Mouse (Mus musculus): ENCODE results near the gene Ubc. TPM values are rescaled to one million over a fixed set of nuclear protein-coding genes. Genes with fewer than 3 reads are reported as not detected.
"Not testable (repeated sequence)": the region's sequence is repeated elsewhere in the genome, so short reads cannot be mapped to it uniquely, and the experiment has no call there.

Ubc gene
- 585 and 598 TPM in 2 replicates for polyA plus RNA-seq (2012; rRNA removed)

DNA sequence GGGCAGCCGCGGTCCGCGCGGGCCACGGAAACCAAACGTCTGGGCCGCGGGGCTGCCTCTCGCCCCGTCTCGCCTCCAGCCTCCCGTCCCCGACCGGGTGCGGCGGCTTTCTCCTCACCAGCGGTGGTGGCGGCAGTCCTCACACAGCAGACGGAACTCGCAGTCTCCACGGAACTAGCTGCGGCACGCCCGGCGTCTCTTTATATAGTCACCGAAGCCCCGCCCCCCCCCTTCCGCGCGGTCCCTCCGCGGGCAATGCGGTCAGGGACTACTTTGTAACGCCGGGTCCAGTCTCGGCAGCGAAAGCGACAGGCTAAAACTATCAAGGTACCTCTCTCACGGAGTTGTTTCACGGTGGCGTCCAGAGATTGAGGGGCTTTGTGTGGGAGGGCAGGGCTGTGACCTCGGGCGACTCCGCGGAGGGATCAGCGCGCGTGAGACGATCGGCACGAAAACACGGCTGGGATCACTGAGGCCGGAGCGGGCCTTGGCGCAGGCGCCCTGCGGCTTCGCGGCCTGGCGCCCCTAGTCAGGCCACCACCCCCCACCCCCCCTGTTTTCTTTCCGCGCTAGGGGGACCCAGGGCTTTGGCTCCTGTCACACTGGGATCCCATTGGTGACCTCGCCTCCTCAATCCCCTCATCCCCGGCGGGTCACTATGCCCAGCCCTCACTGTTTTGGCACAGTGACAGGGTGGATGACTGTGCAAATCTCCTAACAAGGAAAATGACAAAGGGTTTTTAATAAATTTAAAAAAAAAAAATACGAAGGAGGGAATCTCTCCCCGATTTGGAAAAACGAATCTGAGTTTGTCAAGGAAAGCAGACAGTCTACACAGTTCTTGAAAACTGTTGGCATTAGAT, at the start of gene Ubc:
Gene Ubc (minus strand): TSS at position 624 of the 863 bp plus-strand sequence.
- H3K36me3 ChIP-seq (ENCODE audit: control insufficient read depth, insufficient read depth, low read length) = peaks cover 13% of the 10 kb centered on the region
- WGBS = under 1% methylated on average over 68 of the region's 69 CpGs
- peak within 1 kb of the TSS; percentile 95 for H3K4me3 ChIP-seq (ENCODE audit: control insufficient read depth, insufficient read depth, low read length)
- no peaks in the 10 kb centered on the region for H3K27me3 ChIP-seq (ENCODE audit: control insufficient read depth, insufficient read depth, low read length)
- H3K4me1 ChIP-seq (replicated peaks; ENCODE audit: control insufficient read depth, insufficient read depth, low read length) = peaks cover 25% of the 10 kb centered on the region
- peak within 1 kb of the TSS; percentile 80 for H3K27ac ChIP-seq (ENCODE audit: control insufficient read depth, insufficient read depth, low read length)
- DNase-seq = peak; percentile 75
- no peak for TF ChIP-seq CTCF (IDR thresholded peaks at IDR 0.05; ENCODE audit: borderline replicate concordance, control insufficient read depth, extremely low read depth, insufficient read depth, low read length, poor library complexity)
- peak; percentile 100 for TF ChIP-seq POLR2A (IDR thresholded peaks at IDR 0.05; ENCODE audit: control insufficient read depth, extremely low read depth, insufficient read depth, low read length, poor library complexity)

- not testable (repeated sequence) for H3K4me1 ChIP-seq (replicated peaks; ENCODE audit: control insufficient read depth, insufficient read depth, low read length); H3K27ac ChIP-seq (ENCODE audit: control insufficient read depth, insufficient read depth, low read length); DNase-seq
Observed at GRCm38 (mm10) chr5:125434347-125434746, 44.3 kb upstream of the Ubc start.

GRCm38 (mm10) chr5:125433793-125434337, 43.9 kb upstream of the Ubc start, which contains the start of gene Dhx37:
Gene Dhx37 (minus strand): TSS chr5:125434121.
- peak within 1 kb of the TSS; percentile 99 for H3K4me3 ChIP-seq (ENCODE audit: control insufficient read depth, insufficient read depth, low read length)
- no peak for TF ChIP-seq CTCF (IDR thresholded peaks at IDR 0.05; ENCODE audit: borderline replicate concordance, control insufficient read depth, extremely low read depth, insufficient read depth, low read length, poor library complexity)
- peak; percentile 68 for TF ChIP-seq POLR2A (IDR thresholded peaks at IDR 0.05; ENCODE audit: control insufficient read depth, extremely low read depth, insufficient read depth, low read length, poor library complexity)

More at GRCm38 (mm10) chr5:125434347-125434746, 44.3 kb upstream of the Ubc start:
- WGBS = 63% methylated on average over 15 of the region's 15 CpGs
- not testable (repeated sequence) for H3K36me3 ChIP-seq (ENCODE audit: control insufficient read depth, insufficient read depth, low read length); H3K27me3 ChIP-seq (ENCODE audit: control insufficient read depth, insufficient read depth, low read length); H3K4me3 ChIP-seq (ENCODE audit: control insufficient read depth, insufficient read depth, low read length)

DNA sequence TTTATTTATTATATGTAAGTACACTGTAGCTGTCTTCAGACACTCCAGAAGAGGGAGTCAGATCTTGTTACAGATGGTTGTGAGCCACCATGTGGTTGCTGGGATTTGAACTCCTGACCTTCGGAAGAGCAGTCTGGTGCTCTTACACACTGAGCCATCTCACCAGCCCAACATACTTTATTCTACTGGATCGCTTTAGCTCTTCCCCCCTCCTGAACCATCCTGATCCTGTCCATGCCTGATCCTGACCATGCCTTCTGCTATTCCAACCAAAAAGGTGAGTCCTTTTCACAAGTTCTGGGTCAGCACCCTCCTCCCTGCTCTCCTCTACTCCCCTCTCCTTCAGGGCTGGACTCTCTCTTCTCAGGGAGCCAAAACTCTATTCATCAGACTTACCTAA, 42.3 kb upstream of the Ubc start:
- not testable (repeated sequence) for H3K27me3 ChIP-seq (ENCODE audit: control insufficient read depth, insufficient read depth, low read length); H3K4me1 ChIP-seq (replicated peaks; ENCODE audit: control insufficient read depth, insufficient read depth, low read length); DNase-seq; H3K27ac ChIP-seq (ENCODE audit: control insufficient read depth, insufficient read depth, low read length); H3K4me3 ChIP-seq (ENCODE audit: control insufficient read depth, insufficient read depth, low read length)
- WGBS = 95% methylated on average over 2 of the region's 2 CpGs
- H3K36me3 ChIP-seq (ENCODE audit: control insufficient read depth, insufficient read depth, low read length) = peaks cover 13% of the 10 kb centered on the region

More at GRCm38 (mm10) chr5:125433793-125434337, 43.9 kb upstream of the Ubc start, which contains the start of gene Dhx37:
- Histone ChIP-seq H3K27ac (ENCODE audit: control insufficient read depth, insufficient read depth, low read length) (no peak within 1 kb of the TSS), H3K36me3 (ENCODE audit: control insufficient read depth, insufficient read depth, low read length) (peaks cover 6% of the 10 kb centered on the region), H3K27me3 (ENCODE audit: control insufficient read depth, insufficient read depth, low read length) (no peaks in the 10 kb centered on the region), H3K4me1 (replicated peaks; ENCODE audit: control insufficient read depth, insufficient read depth, low read length) (peaks cover 7% of the 10 kb centered on the region)
- under 1% methylated on average over 46 of the region's 46 CpGs for WGBS
- peak; percentile 89 for DNase-seq

- peaks cover 28% of the 10 kb centered on the region for H3K36me3 ChIP-seq (ENCODE audit: control insufficient read depth, insufficient read depth, low read length)
- H3K27ac ChIP-seq (ENCODE audit: control insufficient read depth, insufficient read depth, low read length) = no peak overlapping the region
- no peak overlapping the region for H3K4me3 ChIP-seq (ENCODE audit: control insufficient read depth, insufficient read depth, low read length)
- no peaks in the 10 kb centered on the region for H3K27me3 ChIP-seq (ENCODE audit: control insufficient read depth, insufficient read depth, low read length)
- TF ChIP-seq POLR2A (IDR thresholded peaks at IDR 0.05; ENCODE audit: control insufficient read depth, extremely low read depth, insufficient read depth, low read length, poor library complexity) (no peak), CTCF (IDR thresholded peaks at IDR 0.05; ENCODE audit: borderline replicate concordance, control insufficient read depth, extremely low read depth, insufficient read depth, low read length, poor library complexity) (no peak)
- no peak for DNase-seq
- no peaks in the 10 kb centered on the region for H3K4me1 ChIP-seq (replicated peaks; ENCODE audit: control insufficient read depth, insufficient read depth, low read length)
- WGBS = 93% methylated on average over 10 of the region's 10 CpGs
Observed at GRCm38 (mm10) chr5:125426343-125426742, 36.3 kb upstream of the Ubc start.

GRCm38 (mm10) chr5:125425698-125426276, 35.8 kb upstream of the Ubc start:
- no peak overlapping the region for H3K4me3 ChIP-seq (ENCODE audit: control insufficient read depth, insufficient read depth, low read length)
- peaks cover 28% of the 10 kb centered on the region for H3K36me3 ChIP-seq (ENCODE audit: control insufficient read depth, insufficient read depth, low read length)
- TF ChIP-seq CTCF (IDR thresholded peaks at IDR 0.05; ENCODE audit: borderline replicate concordance, control insufficient read depth, extremely low read depth, insufficient read depth, low read length, poor library complexity) (no peak), POLR2A (IDR thresholded peaks at IDR 0.05; ENCODE audit: control insufficient read depth, extremely low read depth, insufficient read depth, low read length, poor library complexity) (no peak)
- WGBS = 86% methylated on average over 10 of the region's 10 CpGs
- H3K4me1 ChIP-seq (replicated peaks; ENCODE audit: control insufficient read depth, insufficient read depth, low read length) = no peaks in the 10 kb centered on the region
- no peak overlapping the region for H3K27ac ChIP-seq (ENCODE audit: control insufficient read depth, insufficient read depth, low read length)
- no peak for DNase-seq
- no peaks in the 10 kb centered on the region for H3K27me3 ChIP-seq (ENCODE audit: control insufficient read depth, insufficient read depth, low read length)
